Mouse (Mus musculus) urinary bladder, adult 18-20 months (tissue): ENCODE measurements around the gene Ly86.
A peak's percentile ranks its signal among the peaks of the same experiment; 100 is the strongest.

Experiments
- DNase-seq, 2 experiments: peaks; one replicate each; pipeline ENCODE4 v3.0.0; 2022; ENCODE audit warnings: low spot score in 2 of 2, mixed read lengths in 2 of 2

Gene Ly86

DNA sequence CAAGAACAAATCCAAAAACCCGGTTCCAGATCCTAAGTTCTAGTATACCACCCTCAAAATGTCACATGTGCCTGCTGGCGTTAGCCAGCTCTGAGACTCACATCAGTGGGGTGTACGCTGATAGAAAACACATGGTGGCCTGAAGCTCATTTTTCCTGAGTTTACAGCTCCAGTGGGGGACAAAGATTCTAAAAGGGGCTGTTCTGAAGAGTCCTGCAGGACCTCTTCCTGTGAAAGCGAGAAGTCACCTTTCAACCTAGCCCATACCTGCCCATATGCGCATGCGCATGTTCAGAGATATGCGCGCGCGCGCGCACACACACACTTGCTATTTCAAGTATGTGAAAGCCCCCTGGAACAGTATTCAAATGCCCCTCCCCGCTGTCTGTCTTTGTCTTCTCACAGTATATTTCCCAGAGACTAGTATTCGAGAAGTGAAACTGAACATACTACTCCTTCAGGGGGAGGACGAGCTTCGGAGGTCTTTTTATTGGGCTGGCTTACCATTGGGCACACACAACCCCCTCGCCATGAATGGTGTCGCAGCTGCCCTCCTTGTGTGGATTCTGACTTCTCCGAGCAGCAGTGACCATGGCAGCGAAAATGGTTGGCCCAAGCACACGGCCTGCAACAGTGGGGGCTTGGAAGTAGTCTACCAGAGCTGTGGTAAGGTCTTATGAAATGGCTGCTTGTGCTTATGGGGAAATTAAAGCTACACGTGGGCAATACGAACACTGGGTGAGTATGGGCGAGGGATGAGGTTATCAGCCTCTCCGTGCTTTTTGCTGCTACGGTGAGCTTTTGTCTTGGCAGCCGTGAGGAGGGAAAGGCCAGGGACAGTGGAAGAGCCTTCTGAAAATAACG lies at the start of gene Ly86:
Gene Ly86, plus strand, starts transcription at position 300 of the 864 bp plus-strand sequence.
- no peak for DNase-seq

DNA sequence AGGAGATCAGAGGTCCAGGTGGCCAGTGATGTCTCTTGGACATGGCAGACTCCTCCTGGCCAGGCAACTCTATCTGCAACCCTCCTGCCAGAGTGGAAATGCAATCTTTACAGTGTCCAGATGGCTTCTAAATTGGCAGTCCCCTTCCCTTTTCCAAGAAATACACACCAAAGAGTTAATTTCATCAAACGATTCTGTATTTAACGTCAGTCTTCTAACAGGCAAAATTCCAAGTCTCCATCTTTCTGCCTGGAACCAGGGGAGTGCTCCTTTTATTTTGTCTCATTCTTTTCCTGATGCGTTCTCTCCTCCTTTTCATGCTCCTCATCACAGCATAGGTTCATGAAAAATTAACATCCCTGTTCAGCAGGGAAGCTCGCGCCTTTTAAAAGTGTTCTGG lies 47.1 kb upstream of the Ly86 start:
- no peak for DNase-seq

DNA sequence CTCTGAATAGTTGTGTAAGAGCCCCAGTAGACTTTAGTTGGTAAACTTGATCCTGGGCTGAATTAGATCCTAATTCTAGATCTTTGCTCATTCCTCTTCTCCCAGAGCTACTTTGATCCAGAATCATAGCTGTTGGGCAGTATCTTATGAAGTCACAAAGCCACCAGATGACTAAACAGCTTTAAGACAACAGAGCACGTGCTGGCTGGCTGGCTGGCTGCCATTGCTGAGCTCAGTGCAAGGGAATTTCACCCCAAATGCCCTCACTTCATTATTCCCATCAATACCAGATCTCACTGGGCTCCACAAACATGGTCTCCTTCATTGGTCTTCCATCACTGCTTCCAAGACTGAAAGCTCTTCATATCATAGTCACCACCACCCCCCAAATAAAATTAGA lies 46.2 kb upstream of the Ly86 start:
- DNase-seq = no peak

DNA sequence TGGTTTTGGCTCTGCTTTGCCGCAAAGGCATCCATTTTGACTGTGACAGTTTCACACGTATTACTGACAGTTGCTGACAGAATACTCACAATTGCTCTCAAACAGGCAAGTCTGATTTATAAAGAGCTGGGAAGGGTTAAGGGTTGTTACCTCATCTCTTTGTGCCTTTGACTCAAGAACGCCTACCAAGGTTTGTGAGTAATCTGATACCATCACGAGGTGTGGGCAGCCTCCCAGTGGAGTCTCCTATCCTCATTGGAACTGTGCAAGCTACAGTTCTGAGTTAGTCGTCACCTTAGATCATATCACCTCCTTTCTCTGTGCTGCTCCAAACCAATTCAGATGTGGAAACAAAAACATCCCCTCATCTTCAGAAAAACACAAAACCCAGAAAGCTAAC lies 42.1 kb upstream of the Ly86 start:
- no peak for DNase-seq

DNA sequence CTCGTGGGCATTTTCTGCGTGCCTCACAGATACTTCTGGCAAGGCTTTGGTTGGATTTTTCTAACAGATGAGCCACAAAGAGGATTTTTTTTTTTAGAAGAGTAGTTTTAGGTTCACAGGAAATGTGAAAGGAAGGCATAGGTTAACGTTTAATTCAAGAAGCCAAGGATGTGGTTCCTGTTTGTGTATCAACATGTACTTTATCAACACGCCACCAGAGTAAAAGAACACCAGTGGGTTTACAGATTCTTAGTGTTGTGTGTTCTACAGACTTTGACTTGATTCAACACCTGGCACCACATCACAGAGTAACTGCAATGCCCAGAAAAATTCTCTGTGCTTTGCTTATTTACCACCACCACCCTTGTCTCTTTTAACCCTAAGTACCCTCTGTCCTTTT lies 37.0 kb upstream of the Ly86 start:
- no peak for DNase-seq

DNA sequence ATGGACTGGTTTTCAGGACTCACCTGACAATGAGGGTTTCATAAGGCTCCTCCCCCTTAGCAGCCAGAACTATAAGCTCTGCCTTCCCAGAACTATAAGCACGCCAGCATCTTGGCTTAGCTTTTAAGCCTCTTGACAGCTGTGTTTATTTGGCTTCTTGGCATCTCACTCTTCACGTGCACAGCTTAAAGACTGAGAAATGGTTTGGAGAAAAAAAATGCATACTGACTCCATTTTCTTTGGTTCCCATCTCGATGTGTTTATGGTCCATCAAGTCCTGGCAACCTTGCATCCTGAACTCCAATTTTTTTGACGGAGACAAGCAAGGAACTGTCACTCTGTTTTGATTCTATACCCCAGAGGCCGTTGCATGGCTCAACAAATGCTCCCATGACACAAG lies 35.7 kb upstream of the Ly86 start:
- no peak for DNase-seq

DNA sequence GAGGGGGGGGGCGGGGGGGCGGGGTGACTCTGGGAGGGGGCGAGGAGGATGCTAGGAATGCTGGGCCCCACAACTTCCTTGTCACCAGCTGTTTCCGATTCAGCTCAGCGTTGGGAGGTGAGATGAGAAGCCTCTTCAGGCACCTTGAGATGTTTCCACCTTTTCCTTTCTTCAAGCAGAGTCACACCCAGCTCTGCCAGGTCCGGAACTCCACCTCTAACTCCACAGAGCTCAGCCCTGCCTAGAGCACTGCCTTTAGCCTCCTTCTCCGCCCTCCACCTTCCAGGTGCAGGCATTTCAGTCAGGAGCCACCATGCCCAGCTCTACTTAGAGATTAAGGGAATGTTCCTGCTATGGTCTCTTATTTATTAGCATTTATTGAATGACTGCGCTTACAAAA lies 34.7 kb upstream of the Ly86 start:
- DNase-seq = no peak

DNA sequence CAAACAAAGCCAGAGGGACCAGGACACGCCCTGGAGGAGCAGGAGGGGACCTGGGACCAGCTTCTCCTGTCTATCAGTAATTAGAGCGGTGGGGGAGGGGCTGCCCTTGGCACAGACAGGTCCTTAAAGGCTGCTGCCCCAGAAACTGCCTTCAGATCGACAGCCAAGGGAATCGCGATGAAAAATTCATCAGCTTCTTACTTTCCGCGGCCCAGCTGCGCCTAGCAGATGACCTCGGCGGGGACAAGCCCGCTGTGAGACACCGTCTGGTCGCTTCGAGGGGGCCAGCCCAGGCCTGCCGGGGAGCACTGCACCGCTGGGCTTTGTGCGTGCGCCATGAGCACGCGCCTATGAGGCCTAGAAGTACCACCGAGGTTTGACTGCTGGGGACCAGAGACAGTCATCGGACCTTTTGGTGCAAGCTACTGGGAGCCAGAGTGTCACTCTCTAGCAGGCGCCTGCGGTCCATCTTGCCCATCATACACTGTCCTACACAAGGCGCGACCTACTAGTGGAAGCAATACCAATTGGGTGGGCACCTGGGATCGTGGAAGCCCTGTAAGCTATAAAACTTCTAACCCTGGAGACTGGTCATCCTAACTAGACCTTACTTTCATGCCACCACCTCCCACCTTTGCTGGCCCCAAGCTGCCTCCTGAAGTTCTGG lies 33.3 kb upstream of the Ly86 start:
- DNase-seq = no peak

DNA sequence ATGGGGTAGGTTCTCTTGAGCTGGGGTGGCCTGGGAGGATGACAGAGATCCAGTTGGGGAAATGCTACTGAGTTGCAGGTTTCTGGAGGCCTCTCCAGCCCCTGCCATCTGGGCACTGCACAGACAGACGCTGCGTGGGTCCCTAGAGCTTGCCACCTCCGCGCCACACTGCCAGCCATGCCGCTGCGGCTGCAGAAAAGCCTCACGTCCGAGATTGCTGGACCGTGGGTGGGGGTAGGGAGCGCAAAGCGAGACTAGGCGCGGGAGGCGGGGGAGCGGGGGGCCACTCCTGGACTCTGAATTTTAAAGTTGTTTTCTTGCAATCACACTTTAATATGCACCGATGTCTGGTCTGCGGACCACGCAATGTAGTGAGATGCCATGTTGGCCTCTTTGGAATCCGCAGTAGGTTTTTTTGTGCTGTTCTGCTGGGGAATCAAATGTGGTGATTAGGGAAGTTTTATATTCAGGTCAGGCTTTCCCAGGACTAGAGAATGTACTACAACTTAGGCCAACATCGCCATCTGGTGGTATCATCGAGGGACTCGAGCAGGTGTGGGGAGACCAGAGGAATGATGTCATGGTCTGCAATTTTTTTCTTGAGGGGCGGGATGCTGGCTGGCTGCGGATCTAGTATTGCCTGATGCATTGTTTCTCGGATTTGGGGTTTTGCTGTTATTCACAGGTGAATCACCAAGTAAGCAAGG lies 32.6 kb upstream of the Ly86 start:
- peak; percentile 65 to 81 for DNase-seq

DNA sequence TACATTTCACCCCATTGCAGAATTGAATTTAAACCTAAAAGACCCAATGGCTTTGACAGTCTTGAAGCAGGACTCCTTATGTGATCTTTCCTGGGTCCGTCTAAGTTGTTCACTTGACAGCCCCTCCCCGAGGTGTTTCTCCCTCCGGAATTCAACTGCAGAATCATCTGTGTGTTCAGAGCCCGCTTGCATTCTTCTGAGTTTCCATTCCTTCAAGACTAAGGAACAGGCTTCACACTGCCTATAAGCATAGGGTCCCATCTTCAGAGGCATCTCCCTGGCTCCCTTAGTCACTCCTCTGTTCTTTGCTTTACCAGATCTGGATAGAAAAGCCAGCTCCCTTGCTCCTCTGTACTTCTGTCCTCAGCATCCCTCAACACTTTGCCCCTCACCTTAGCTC lies 32.1 kb upstream of the Ly86 start:
- no peak for DNase-seq

DNA sequence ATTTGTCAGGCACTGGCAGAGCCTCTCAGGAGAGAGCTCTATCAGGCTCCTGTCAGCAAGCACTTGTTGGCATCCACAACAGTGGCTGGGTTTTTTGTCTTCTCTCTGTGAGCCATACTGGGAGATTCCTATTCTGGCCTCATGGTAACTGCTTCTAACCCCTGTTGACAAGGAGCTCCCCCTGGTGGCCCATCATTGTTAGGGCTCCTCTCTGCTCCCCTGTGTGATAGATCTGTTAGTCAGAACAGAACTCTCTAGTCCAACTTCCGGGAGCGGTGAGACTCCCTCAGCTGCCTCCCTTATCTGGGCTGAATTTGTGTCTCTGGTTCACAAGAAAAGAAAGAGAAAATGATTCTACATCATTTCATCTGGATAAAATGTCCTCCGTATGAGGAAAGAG lies 19.5 kb upstream of the Ly86 start:
- DNase-seq = peak in 1 of 2 experiments; percentile 49

DNA sequence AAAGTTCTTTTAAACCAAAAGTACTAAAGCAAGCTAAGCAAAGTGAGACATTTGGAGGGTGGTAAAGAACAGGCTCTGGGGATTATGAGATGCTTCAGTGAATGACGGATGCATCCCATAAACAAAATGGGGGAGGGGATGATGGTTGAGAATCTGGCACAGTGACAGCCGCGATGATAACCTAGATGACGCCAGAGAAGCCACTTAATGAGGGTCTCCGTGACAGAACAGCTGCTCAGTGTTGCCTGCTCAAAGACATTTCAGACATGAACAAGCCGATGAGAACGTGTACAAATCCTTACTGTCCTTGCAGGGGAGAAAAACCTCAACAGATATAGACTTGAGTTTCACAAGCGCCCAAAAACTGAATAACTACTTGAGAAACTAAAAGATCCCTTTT lies 15.3 kb upstream of the Ly86 start:
- no peak for DNase-seq

DNA sequence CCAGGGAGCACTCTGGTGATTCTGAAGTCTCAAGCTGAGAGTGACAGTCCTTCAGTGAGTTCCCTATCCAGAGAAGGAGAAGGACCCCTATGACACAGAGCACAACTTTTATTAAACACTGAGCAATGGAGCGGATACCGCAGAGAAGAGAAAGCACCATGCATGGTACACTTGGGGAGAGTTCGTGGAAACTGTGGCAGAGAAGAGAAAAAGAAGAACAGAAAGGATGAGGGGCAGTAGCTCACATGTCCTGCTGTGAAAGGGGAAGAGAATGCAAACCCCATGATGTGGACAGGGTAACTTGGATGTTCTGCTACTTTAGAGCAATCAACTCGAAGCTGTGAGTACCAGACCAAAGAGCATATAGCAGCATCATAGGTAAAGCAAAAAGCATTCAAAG lies 14.0 kb upstream of the Ly86 start:
- no peak for DNase-seq

DNA sequence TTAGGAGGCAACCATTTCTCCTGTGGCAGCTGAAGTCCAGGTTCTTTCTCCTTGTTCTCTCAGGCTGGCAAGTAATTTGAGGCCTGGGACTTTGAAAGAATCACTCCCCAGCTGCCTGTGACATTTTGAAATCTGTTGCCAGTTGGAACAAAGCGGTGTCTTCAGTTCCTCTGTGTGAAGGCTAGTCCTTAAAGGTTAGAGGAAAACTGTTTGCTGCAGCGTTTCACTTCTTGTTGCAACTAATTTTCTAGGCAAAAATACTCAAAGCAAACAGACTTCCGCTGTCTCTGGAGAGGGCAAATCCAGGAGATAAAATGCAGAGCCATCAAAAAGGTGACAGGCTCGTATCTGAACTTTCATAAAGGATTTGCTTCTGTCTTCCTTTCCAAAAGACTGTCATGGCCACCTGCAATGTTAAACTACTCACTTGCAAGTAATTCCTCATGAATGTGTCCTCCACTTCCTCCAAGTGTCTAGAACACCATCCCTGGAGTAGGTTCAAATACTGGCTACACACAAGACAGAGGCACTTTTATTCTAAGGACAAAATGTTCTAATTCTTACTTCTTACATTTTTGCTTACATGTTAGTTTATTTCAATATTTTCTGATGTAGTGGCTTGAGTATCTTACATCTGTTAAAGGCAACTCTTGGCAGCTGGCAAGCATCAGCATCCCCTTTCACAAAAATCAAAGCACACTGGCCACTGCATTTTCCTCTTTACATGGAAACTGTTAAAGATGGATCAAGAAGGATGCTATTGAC lies 12.0 kb upstream of the Ly86 start:
- DNase-seq = no peak

DNA sequence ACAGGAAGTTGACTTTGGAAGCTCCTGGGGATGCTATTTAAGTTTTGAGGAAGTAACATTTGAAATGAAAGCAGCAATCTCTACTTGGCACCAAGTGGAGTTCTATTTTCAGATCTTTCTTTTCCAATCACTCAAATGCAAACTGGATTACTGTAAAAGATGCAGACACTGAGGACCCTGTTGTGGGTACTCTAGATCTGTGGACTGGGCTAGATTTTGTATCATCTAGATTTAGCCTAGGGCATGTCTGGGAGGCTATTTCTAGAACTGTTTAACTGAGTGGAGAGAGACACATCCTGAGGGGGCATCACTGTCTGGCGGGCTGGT lies 11.5 kb upstream of the Ly86 start:
- no peak for DNase-seq

DNA sequence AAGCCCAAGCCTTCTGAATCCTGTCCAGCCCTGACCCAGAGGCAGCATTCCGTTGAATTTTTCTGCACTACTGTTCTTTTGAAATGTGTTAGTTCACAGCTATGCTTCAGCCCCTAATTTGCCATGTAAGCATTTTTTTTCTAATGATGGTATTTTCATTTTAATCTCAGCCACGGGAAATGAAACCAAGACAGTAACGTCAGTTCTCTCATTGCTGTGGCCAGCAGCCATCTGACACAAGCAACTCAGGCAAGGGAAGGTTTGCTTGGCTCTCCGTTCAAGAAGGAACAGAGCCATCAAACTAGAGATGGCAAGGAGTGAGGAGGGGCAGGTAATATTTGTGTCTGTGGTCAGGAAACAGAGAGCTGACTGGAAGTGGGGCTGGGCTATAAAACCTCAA lies 7.7 kb upstream of the Ly86 start:
- no peak for DNase-seq

DNA sequence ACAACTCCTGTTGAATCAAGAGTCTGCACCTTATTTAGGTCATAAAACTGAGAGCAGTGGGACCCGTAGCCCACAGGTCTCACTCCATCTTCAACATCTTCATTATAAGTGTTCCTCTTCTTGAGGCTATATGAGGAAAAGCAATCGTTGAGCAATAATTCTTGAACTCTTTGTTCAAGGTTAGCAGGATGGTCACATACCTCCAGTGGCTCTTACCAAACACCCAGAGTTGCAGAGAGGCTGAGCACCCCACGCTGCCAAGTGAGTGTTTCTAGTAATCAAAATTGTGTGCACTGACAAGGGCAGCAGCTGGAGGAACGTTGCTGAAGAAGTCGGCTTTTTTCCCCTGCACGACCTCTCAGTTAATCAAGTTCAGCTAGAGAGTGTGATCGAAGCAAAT lies 7.1 kb upstream of the Ly86 start:
- no peak for DNase-seq

DNA sequence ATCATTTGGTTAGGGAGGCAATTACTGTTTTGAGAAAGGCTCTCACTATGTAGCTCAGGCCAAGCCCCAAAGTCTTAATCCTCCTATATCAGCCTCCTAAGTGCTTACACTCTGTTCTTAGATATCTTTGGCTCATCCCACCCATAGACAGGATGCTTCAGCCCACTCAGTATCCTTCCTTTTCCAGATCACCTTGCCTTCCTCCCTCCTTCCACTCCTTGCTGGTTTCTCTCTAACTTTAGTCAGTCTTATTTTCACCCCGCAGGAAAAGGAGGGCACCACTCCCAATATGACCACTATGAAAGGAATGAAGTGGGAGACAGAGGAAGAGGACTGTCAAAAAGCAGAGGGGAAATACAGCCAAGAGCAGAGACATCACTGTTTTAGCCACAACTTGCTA lies 2.2 kb upstream of the Ly86 start:
- DNase-seq = no peak

DNA sequence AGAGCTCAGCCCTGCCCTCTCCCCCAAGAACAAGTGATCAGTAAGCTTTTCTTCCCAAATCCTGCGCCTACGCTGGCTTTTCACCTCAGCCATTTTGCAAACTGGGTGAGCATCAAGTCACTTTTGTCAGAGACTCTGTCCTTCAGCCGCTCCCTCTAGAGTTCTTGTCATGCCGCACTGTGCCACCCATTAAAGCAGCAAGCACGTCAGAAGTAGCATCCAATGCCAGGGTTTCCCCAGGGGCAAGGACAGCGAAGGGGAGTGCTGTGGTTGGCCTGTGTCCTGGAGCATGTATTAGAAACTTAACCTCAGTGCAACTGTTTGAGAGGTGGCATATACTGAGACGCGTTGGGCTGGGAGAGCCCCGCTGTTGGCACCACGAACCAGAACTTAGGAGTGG lies 815 bp downstream of the Ly86 start:
- DNase-seq = no peak

DNA sequence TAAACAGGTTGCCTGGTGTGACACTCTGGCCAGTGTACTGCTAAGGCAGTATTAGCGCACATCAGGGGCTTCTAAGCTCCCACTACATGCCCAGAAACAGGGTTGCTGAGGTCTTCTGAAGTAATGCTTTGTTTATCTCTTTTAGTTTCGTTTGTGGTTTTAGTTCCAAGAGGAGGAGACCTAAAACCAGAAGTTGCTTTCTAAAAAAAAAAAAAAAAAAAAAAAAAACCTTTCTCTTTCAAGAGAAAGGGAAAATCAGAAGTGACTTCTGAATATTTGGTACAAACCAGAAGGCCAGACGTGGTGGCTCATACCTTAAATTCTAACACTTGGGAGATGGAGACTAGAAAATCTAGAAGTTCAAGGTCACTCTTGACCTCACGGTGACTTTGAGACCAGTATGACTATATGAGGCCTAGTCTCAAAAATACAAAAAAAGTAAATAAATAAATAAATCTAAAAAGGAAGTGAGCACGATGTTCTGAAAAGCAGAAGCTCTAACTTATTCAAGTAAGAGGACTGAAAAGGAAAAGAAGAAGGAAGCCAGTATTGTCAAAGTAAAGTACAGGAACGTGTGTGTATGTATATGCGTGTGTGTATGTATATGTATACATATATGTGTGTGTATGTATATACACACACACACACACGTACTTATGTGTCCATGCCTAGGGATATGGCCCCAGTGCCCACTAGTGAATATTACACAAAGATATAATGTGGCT lies 3.0 kb downstream of the Ly86 start:
- DNase-seq = no peak

DNA sequence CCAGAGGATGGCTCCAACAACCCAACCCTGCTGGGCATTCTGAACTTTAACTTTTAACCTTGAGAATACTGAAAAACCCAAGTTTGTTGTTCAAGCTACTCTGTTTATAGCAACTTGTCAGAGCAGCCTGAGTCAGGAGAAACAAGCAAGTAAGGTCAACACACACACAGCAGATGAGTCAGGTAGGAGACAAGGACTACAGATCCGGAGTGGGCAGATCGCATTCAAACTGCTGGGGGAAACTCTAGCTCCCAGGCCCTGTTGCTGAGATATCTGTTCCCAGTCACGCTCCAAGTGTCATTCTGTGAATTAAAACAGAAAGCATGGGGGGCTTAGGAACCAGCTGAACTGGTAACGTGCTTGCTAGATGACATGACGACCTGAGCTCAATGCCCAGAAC lies 4.0 kb downstream of the Ly86 start:
- no peak for DNase-seq

DNA sequence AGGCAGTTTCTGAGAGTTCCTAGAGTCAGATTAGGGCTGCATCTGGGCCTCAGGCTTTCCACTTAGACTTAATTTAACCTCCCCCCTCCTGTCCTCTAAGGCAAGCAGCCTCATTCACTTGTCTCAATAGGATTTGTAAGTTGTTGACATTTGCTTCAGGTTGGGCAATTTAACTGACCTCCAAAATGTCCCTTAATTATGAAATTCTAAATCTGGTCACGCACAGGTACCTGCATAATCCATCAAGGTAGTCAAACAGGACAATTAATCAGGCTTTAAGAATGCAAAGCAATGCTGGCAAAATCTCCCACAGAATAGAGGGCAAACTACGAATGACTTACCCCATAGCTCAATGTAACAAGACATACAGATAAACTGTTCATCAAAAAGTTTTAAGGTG lies 8.0 kb downstream of the Ly86 start:
- no peak for DNase-seq
